Mouse (Mus musculus): ENCODE results near the gene Gm26965.
"Not testable (repeated sequence)": the region's sequence is repeated elsewhere in the genome, so short reads cannot be mapped to it uniquely, and the experiment has no call there.

The Gm26965 gene

GRCm38 (mm10) chr13:67525753-67526410, at the start of gene Gm26965, which contains the start of gene Zfp87:
Gm26965 (minus strand) TSS chr13:67526151.
Zfp87 (minus strand) TSS chr13:67526177.
- DNase-seq (ENCODE audit: extremely low spot score) = peak; percentile 92

DNA sequence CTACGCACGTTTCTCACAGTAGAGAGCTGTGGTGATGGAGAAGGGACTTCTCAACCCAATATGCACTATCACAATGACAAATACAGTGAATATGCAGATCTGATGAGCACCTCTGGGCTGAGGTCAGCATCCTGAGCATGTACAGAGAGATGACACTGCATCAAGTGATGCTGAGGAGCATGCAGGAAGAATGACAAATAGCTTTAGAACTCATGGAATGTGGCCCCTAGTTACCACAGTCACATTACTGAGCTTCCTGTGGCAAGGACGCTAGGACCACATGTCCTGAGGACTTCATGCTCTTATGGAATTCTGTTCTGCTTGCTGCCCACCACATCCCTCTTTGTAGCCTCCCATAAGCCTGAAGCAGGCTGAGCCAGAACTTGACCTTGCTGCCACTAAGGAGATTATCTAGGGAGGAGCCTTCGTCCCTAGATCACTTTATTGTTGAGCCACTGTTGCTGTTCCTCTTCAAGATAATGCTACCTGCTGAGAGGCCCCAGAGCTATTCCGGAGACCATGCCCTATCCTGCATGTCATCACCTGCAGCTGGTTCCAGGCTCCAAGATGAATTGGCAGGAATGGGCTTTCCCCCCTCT, 46.7 kb upstream of the Gm26965 start:
- DNase-seq (ENCODE audit: extremely low spot score) = no peak

DNA sequence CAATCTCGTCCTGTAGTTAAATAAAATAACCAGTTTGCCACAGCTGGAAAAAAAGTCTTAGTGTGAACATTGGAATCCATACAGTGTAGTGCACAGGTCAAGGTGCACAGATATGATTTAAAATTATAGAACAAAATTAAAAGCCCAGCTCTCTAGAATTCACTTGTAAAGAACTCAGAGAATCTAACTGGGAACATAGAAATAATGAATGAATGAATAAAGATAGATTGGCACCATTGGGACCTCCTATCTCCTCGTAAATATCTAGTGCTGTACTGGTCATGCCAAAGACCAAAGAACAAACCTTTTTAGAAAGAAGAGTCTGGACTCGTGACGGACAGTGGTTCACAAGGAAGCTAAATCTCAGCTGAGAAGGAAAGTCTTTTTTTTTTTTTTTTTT, 27.8 kb upstream of the Gm26965 start, which contains the start of gene Zfp748:
Gene Zfp748 (minus strand): TSS at position 101 of the 400 bp plus-strand sequence.
- DNase-seq (ENCODE audit: extremely low spot score) = no peak

- peak; percentile 88 for DNase-seq (ENCODE audit: extremely low spot score)
Measured at GRCm38 (mm10) chr13:67552505-67553346, 26.8 kb upstream of the Gm26965 start.

- DNase-seq (ENCODE audit: extremely low spot score) = no peak
Measured at GRCm38 (mm10) chr13:67545941-67546340, 20.0 kb upstream of the Gm26965 start.

- no peak for DNase-seq (ENCODE audit: extremely low spot score)
Measured at GRCm38 (mm10) chr13:67527049-67527730, 1.2 kb upstream of the Gm26965 start.

DNA sequence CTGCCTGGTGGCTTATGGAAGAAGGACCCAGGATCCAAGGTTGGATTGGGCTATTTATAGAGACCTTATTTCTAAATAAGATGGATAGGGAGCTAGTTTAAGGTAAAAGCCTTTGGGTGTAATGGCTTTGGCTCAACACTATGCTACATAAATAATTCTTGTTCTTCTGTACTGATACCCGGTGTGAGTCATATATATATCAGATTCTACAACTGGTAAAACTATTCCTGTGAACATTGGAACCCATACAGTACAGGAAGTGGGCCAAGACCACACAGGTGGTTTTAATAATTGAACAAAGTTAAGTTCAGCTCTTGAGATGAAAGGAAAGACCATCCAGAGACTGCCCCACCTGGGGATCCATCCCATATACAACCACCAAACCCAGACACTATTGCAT, 25.0 kb downstream of the Gm26965 start:
- no peak for DNase-seq (ENCODE audit: extremely low spot score)

DNA sequence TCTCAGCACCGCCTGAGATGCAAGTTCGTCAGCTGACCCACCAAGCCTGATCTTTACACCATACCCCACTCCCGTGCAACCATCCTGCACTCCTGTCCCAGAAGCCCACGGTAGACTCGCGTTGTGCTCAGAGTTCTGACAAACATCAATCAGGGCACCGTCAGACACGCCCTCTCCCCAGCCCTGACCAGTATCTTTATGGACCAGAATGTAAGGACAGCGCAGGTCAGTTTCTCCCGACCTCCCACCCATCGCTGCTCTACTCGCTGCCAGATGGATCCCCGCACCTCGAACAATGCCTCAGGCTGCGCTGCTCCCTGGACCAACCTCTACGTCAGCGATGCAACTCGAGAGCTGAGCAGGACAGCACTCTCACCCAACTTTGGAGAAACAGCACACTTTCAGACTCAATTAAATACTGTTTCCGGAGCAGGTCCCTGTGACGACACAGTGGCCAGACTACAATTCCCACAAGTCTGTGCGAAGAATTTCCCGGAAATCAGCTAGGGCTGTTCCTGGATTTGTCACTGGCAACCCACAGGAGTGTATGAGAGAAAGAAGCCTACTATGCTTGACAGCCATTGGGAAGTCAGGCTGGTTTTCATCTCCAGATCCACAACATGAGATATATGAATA, 25.7 kb downstream of the Gm26965 start, which contains the start of gene Zfp58:
Gene Zfp58 (minus strand): TSS at position 472 of the 636 bp plus-strand sequence.
- peak; percentile 84 for DNase-seq (ENCODE audit: extremely low spot score)

- no peak for DNase-seq (ENCODE audit: extremely low spot score)
Measured at GRCm38 (mm10) chr13:67495631-67496030, 30.3 kb downstream of the Gm26965 start.

- DNase-seq (ENCODE audit: extremely low spot score) = no peak
Measured at GRCm38 (mm10) chr13:67484424-67484811, 41.5 kb downstream of the Gm26965 start.

GRCm38 (mm10) chr13:67483625-67484423, 42.1 kb downstream of the Gm26965 start, which contains the start of gene Zfp874b:
Zfp874b (minus strand) TSS chr13:67484258.
- peak; percentile 85 for DNase-seq (ENCODE audit: extremely low spot score)

GRCm38 (mm10) chr13:67481528-67481927, 44.4 kb downstream of the Gm26965 start:
- no peak for DNase-seq (ENCODE audit: extremely low spot score)

GRCm38 (mm10) chr13:67469274-67469673, 56.7 kb downstream of the Gm26965 start:
- no peak for DNase-seq (ENCODE audit: extremely low spot score)

- not testable (repeated sequence) for DNase-seq (ENCODE audit: extremely low spot score)
Measured at GRCm38 (mm10) chr13:67463506-67464185, 62.3 kb downstream of the Gm26965 start.

DNA sequence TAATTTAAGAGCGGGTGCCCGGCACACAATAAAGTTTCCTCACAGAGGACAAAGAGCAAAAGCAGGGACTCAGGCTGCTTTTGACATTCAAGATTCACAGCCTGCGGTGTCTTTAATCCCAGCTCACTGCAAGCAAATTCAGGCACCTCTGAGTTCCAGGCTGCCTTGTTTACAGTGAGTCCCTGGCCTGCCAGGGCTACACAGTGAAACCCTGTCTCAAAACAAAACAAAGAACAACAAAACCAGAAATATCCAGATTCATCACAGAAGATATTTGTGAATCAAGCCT, 74.0 kb downstream of the Gm26965 start:
- DNase-seq (ENCODE audit: extremely low spot score) = no peak

GRCm38 (mm10) chr13:67451172-67452020, 74.6 kb downstream of the Gm26965 start, which contains the start of gene Zfp874a:
Zfp874a (minus strand) TSS chr13:67451624.
- DNase-seq (ENCODE audit: extremely low spot score) = peak; percentile 81
